In the genomic region with DNA sequence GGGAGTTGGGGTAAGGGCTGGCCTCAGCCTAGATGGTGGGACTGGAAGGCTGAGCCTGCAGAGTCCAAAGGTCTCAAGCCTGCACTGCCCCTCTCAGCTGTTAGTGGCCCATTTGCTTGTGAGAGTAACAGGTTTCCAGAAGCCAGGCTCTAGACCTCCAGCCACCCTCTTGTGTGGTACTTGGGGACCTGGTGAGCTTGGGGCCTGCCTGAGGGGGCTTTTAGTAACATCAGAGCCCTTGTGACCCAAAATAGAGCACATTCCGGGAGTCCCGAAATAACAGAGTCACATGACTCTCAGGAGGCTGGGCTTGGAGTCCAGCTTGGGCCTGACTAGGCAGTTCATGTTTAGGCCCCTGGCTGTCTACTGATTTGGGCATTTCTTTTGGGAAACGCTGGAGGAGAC, we compare ENCODE assay signal across 8 mouse cellular contexts. TPM values are rescaled to one million over a fixed set of nuclear protein-coding genes. Genes with fewer than 3 reads are reported as not detected.
DNase-seq lines count a peak whose midpoint lies in the region; ATAC-seq lines count a peak whose summit lies in the region.

No protein-coding gene starts in this region.

- no peak for DNase-seq in forebrain, embryonic 14.5 days (ENCODE audit: low spot score)
- peak; percentile 63 for DNase-seq in gastrocnemius, postnatal 25 days
- DNase-seq in kidney, adult 18-20 months: peak; percentile 77
- no peak for DNase-seq in ovary, adult 18-20 months (ENCODE audit: low spot score)
- DNase-seq in cerebellum, adult 11 months: no peak
- DNase-seq in cerebellum, postnatal 4 days (ENCODE audit: low spot score in 2 of 2): no peak

- peak overlapping the region; percentile 1; the same call in 1 of the 2 replicates for H3K9ac ChIP-seq in forebrain, embryonic 13.5 days
- no peak overlapping the region; the same call in 1 of the 2 replicates for H3K9ac ChIP-seq in forebrain, embryonic 14.5 days (ENCODE audit: low read length)

- peaks cover 10% of the 10 kb centered on the region; the same call in 1 of the 2 replicates for H3K27me3 ChIP-seq in forebrain, embryonic 13.5 days
- no peaks in the 10 kb centered on the region for H3K27me3 ChIP-seq in forebrain, embryonic 14.5 days (replicated peaks; ENCODE audit: control insufficient read depth, insufficient read depth, low read length)

- no peak for ATAC-seq in forebrain, embryonic 13.5 days
- no peak for ATAC-seq in forebrain, embryonic 14.5 days

- H3K9me3 ChIP-seq in forebrain, embryonic 13.5 days (replicated peaks): no peaks in the 10 kb centered on the region
- no peaks in the 10 kb centered on the region for H3K9me3 ChIP-seq in forebrain, embryonic 14.5 days (replicated peaks; ENCODE audit: control insufficient read depth, low read length)

- peak overlapping the region; percentile 89 for H3K4me2 ChIP-seq in forebrain, embryonic 13.5 days
- H3K4me2 ChIP-seq in forebrain, embryonic 14.5 days (ENCODE audit: low read length): no peak overlapping the region

- WGBS in forebrain, embryonic 13.5 days: 9% methylated on average over 3 of the region's 3 CpGs
- 20% methylated on average over 3 of the region's 3 CpGs for WGBS in forebrain, embryonic 14.5 days
- 82% methylated on average over 3 of the region's 3 CpGs for WGBS in macrophage (ENCODE audit: missing documents)

- peaks cover 68% of the 10 kb centered on the region for H3K79me2 ChIP-seq in macrophage (ENCODE audit: inconsistent target)

- H3K4me3 ChIP-seq in forebrain, embryonic 13.5 days: no peak overlapping the region
- H3K4me3 ChIP-seq in forebrain, embryonic 14.5 days (ENCODE audit: low read depth, low read length): no peak overlapping the region
- H3K4me3 ChIP-seq in macrophage (ENCODE audit: inconsistent target): no peak overlapping the region

- H3K4me1 ChIP-seq in forebrain, embryonic 13.5 days: peaks cover 75% of the 10 kb centered on the region
- peaks cover 42% of the 10 kb centered on the region for H3K4me1 ChIP-seq in forebrain, embryonic 14.5 days (ENCODE audit: control insufficient read depth, insufficient read depth, low read length)

- H3K36me3 ChIP-seq in forebrain, embryonic 13.5 days (ENCODE audit: poor library complexity, severe bottlenecking): no peaks in the 10 kb centered on the region
- no peaks in the 10 kb centered on the region for H3K36me3 ChIP-seq in forebrain, embryonic 14.5 days (ENCODE audit: control insufficient read depth, insufficient read depth, low read length)
- no peaks in the 10 kb centered on the region for H3K36me3 ChIP-seq in macrophage (ENCODE audit: inconsistent target)

- no peak overlapping the region for H3K27ac ChIP-seq in forebrain, embryonic 13.5 days
- no peak overlapping the region for H3K27ac ChIP-seq in forebrain, embryonic 14.5 days (ENCODE audit: low read depth, low read length)
- peak overlapping the region; percentile 36 for H3K27ac ChIP-seq in macrophage

RNA-seq across cellular contexts. Expression of a gene that starts 3.4 kb away (rescaled TPM):
- 4.3 and 4.9 TPM in 2 replicates for polyA plus RNA-seq in forebrain, embryonic 13.5 days (2015; fragmentation: Nextera tagmentation; extraction: Ambion mirVana)
- 2.0 and 2.6 TPM in 2 replicates for polyA plus RNA-seq in forebrain, embryonic 14.5 days (2014; fragmentation: Nextera tagmentation; extraction: Ambion mirVana)
- total RNA-seq in gastrocnemius, postnatal 25 days (2021): 10 to 100 TPM; 70.1 to 81.3 TPM
- 10 to 100 TPM in 21 of 26 experiments, 1 to 10 TPM in 5; 3.9 to 46.2 (median 29.2) TPM for total RNA-seq in macrophage (2018; cell fraction: chromatin; rRNA removed)
- 10 to 100 TPM; 24.1 to 65.6 (median 50.5) TPM for total RNA-seq in macrophage (2018; cell fraction: cytosol; rRNA removed)
- total RNA-seq in macrophage (2018; cell fraction: nucleus; rRNA removed): 10 to 100 TPM in 25 of 26 experiments, 1 to 10 TPM in 1; 8.2 to 53.4 (median 42.8) TPM
- polyA plus RNA-seq in macrophage (2018): 41.3 to 42.8 TPM (median 41.9 TPM) in 3 replicates

Comparison
In these comparisons a context has a peak if more than half of its experiments do, and no peak if none do; other contexts are left out.
1. DNase-seq: peak in gastrocnemius, postnatal 25 days (single experiment) and kidney, adult 18-20 months (single experiment); none in forebrain, embryonic 14.5 days (single experiment), ovary, adult 18-20 months (single experiment), cerebellum, adult 11 months (single experiment) and cerebellum, postnatal 4 days (0 of 2).